Mouse (Mus musculus): Measurements from ENCODE around the gene Olfr73. TPM values are rescaled to one million over a fixed set of nuclear protein-coding genes. Genes with fewer than 3 reads are reported as not detected.
"Not testable (repeated sequence)": the region's sequence is repeated elsewhere in the genome, so short reads cannot be mapped to it uniquely, and the experiment has no call there.

The Olfr73 gene
- total RNA-seq (2021): not detected in 2 replicates
- long read RNA-seq, experiment 1: 0 reads
- long read RNA-seq, experiment 2: 0 reads

DNA sequence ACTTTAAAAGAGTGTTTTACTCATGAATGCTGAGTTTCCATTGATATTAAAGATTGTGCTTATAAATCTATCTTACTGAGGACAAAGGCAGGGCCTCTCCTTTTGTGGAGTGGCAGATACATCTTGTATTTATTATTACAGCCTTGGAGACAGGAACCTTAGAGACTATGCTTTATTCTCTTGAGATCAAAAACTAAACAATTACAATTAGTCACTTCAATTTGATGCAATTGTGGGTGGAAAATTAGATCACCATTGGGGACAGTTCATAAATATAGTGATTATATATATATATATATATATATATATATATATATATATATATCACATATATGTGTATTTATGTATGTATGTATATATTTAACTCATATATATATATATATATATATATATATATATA lies at the start of gene Olfr73:
TSS of gene Olfr73 (minus strand) at position 101 of the 400 bp plus-strand sequence.
- no peak for DNase-seq

DNA sequence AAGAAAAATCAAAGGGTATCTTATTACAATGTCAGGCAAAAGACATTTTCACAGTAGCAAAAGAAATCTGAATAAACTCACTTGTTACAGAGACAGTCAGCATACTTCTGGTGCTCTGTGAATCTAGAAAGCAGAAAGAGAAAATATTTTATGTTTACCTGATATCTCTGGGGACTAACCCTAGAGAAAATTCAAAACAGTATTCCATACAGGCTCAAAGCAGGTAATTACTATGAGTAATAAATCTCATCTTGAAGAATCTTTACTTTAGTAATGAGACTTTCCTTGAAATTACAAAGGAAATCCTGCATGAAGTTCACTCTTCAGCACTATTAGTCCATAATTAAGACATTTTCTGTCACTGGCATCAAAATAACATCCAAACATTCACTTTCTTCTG lies 34.2 kb upstream of the Olfr73 start, which contains the start of gene Olfr1163:
TSS of gene Olfr1163 (minus strand) at position 101 of the 400 bp plus-strand sequence.
- DNase-seq: no peak

DNA sequence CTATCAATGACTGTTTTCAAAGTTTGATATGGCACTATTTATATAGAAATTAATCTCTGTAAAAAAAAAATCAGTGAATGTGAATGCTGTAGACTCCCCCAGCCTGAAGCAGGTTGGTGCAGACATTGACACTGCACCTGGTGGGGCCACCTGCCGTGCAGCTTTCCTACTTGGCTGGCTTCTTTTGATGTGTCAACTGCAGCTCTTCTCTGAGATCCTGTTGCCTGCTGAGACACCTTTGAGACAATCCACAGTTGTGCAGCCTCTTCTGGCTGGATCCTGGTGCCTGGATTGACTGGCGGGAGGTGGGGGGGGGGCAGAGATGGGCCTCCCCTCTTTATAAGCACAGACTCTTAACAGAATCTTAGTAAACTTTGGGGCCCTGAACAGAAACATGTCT lies 26.1 kb upstream of the Olfr73 start:
- DNase-seq: no peak

DNA sequence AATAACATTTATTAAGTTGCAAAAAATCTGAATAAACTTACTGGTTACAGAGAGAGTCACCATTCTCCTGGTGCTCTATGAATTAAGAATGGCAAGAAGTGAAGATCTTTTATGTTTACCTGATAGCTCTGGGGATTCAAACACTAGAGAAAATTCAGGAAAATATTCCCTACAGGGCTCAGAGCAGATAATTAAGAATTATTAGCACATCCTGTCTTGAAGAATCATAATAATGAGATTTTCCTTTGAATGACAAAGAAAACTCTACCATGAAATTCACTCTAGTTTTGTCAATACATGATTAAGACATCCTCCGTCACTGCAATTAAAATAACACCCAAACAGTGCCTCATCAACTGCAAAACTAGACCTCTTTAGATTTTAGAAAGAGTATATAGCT lies 13.5 kb upstream of the Olfr73 start, which contains the start of gene Olfr1162:
TSS of gene Olfr1162 (minus strand) at position 101 of the 400 bp plus-strand sequence.
- no peak for DNase-seq

DNA sequence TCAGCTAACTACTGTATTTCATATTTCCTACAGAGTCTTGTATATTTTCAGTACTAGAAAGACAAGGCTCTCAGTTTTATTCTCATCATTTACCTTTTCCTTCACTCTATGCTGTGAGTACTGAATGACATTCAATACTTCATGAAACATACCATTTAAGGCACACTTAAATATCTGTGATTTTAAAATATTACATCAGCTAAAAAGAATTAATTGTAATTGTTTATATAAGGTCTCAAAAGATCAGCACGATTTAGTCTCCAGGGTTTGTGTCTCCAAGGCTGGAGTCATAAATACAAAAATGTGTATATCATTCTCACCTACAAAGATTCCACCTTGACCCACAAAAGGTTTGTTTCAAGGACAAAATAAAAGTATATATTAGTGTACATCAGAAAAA lies 15.0 kb downstream of the Olfr73 start, which contains the start of gene Olfr1161:
TSS of gene Olfr1161 (plus strand) at position 301 of the 400 bp plus-strand sequence.
- DNase-seq: not testable (repeated sequence)

DNA sequence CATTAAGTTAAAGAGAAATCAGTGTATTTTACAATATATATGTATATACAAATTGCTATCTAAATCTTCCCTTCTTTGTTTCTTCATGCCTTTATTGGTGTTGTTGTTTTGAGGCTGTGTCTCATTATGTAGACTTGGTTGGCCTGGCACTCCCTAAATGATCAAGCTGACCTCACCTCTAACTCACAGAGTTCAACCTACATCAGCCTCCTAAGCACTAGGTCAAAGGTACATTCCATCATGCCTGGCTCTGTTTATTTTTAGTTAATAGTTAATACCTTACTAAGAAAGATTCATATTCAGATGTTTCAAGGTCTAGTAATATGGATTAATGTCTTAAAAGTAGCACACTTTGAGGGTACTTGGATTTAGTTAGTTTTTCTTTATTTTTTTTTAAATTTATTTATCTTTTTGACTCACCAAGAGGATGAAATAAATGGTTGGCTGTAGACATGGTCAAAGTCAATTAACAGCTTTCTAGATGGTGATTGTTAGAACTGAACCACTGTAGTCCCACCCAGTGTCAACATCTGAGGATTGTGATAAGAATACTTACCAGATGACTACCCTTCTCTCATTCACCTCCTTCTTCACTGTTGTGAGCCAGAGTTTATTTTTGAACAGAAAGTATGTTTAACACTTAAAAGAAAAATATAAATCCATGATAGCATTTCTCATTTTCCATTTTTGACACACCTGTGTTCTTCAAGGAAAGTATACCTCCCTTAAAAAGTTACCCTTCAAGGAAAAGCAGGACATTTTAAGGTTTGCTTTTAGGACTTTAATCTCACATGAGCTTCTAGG lies 29.8 kb downstream of the Olfr73 start, which contains the start of gene Olfr1160:
TSS of gene Olfr1160 (minus strand) at position 754 of the 804 bp plus-strand sequence.
- no peak for DNase-seq

DNA sequence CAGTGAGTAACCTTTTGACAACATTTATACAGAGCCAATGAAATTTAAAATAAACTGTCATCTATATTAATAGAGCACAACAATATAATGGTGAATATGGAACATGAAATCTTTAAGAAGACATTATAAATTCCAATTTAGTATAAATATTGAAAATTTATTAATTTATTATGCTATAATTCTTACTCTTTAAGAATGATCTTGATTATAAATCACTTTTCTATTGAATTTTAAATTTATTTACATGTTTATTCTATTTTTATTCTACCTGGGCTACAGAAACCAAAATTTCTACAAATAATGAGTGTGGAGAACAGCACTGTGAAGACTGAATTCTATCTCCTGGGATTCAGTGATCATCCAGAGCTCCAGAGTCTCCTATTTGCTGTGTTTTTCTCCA lies 47.7 kb downstream of the Olfr73 start, which contains the start of gene Olfr1158:
TSS of gene Olfr1158 (plus strand) at position 301 of the 400 bp plus-strand sequence.
- DNase-seq: no peak

Other genes with a start within 250 kb of the Olfr73 start
- gene Olfr1143, start 237.1 kb downstream of the Olfr73 start, total RNA-seq (2021): not detected in 2 replicates
- gene Olfr1145, start 227.9 kb downstream of the Olfr73 start, total RNA-seq (2021): not detected in 2 replicates
- not detected in 2 replicates for gene Olfr1148, start 207.2 kb downstream of the Olfr73 start, total RNA-seq (2021)
- not detected in 2 replicates for gene Olfr1150-ps1, start 193.7 kb downstream of the Olfr73 start, total RNA-seq (2021)
- gene Olfr1151, start 181.8 kb downstream of the Olfr73 start, total RNA-seq (2021): not detected in 2 replicates
- gene Olfr1152, start 171.2 kb downstream of the Olfr73 start, total RNA-seq (2021): not detected in 2 replicates
- not detected in 2 replicates for gene Olfr1153, start 142.7 kb downstream of the Olfr73 start, total RNA-seq (2021)
- not detected in 2 replicates for gene Olfr1154, start 132.5 kb downstream of the Olfr73 start, total RNA-seq (2021)
- not detected in 2 replicates for gene Olfr1155, start 92.6 kb downstream of the Olfr73 start, total RNA-seq (2021)
- gene Olfr1156, start 84.6 kb downstream of the Olfr73 start, total RNA-seq (2021): not detected in 2 replicates
- not detected in 2 replicates for gene Olfr1157, start 69.4 kb downstream of the Olfr73 start, total RNA-seq (2021)
- not detected in 2 replicates for gene Olfr74, start 63.0 kb downstream of the Olfr73 start, total RNA-seq (2021)
- not detected in 2 replicates for gene Olfr1158, start 47.6 kb downstream of the Olfr73 start, total RNA-seq (2021)
- gene Olfr1160, start 29.4 kb downstream of the Olfr73 start, total RNA-seq (2021): not detected in 2 replicates
- not detected in 2 replicates for gene Olfr1161, start 14.9 kb downstream of the Olfr73 start, total RNA-seq (2021)
- gene Olfr1162, start 13.4 kb upstream of the Olfr73 start, total RNA-seq (2021): not detected in 2 replicates
- not detected in 2 replicates for gene Olfr1163, start 34.1 kb upstream of the Olfr73 start, total RNA-seq (2021)
- not detected in 2 replicates for gene Olfr1164, start 56.3 kb upstream of the Olfr73 start, total RNA-seq (2021)
- gene Olfr1166, start 90.6 kb upstream of the Olfr73 start, total RNA-seq (2021): not detected in 2 replicates
- not detected in 2 replicates for gene Olfr1167, start 117.5 kb upstream of the Olfr73 start, total RNA-seq (2021)
- not detected in 2 replicates for gene Olfr1168, start 144.2 kb upstream of the Olfr73 start, total RNA-seq (2021)
- gene Olfr1170, start 190.6 kb upstream of the Olfr73 start, total RNA-seq (2021): not detected in 2 replicates
- gene Olfr1173, start 242.2 kb upstream of the Olfr73 start, total RNA-seq (2021): not detected in 2 replicates

All from adrenal gland, postnatal 14 days (tissue).